Mouse (Mus musculus) kidney, embryonic 16.5 days (tissue): ENCODE measurements at regions not wholly inside any gene's neighbourhood (a gene's known extent, or its start where the extent isn't known, plus 50 kb on each side); places are given as distances from the start of the nearest gene placed in this dataset.
A peak's percentile ranks its signal among the peaks of the same experiment; 100 is the strongest.
"Not testable (repeated sequence)": the region's sequence is repeated elsewhere in the genome, so short reads cannot be mapped to it uniquely, and the experiment has no call there.

Experiments used
- ATAC-seq: fragments of 200-750 bp; cut with Nextera tagmentation; 2 replicates; pipeline ENCODE4 v1.8.0; 2017; ENCODE audit warnings: moderate TSS enrichment; ENCODE audit not compliant: low FRiP score, low TSS enrichment
- H3K27ac ChIP-seq: fragments of 300-500 bp; sonication (generic); 2 replicates; pipeline ENCODE4 v1.5.1; 2014; ENCODE audit warnings: low read length
- H3K27me3 ChIP-seq: fragments of 300-500 bp; sonication (generic); 2 replicates; pipeline ENCODE4 v1.6.1; 2014; ENCODE audit warnings: low read length, control low read depth, mixed read lengths; ENCODE audit not compliant: insufficient read depth
- H3K36me3 ChIP-seq: fragments of 300-500 bp; sonication (generic); 2 replicates; pipeline ENCODE4 v1.6.1; 2014; ENCODE audit warnings: low read length, control low read depth, mixed read lengths; ENCODE audit not compliant: insufficient read depth
- H3K4me1 ChIP-seq: fragments of 300-500 bp; sonication (generic); 2 replicates; pipeline ENCODE4 v1.6.1; 2014; ENCODE audit warnings: low read length, control low read depth, mixed read lengths; ENCODE audit not compliant: insufficient read depth
- H3K4me2 ChIP-seq: fragments of 300-500 bp; sonication (generic); replicated peaks from 2 replicates; pipeline ENCODE4 v1.6.1; 2014; ENCODE audit warnings: low read depth, low read length
- H3K4me3 ChIP-seq: fragments of 300-500 bp; sonication (generic); 2 replicates; pipeline ENCODE4 v1.5.1; 2014; ENCODE audit warnings: mild to moderate bottlenecking, low read length
- H3K9ac ChIP-seq: fragments of 300-500 bp; sonication (generic); replicated peaks from 2 replicates; pipeline ENCODE4 v1.6.1; 2014; ENCODE audit warnings: low read length
- H3K9me3 ChIP-seq: fragments of 300-500 bp; sonication (generic); 2 replicates; pipeline ENCODE4 v1.6.1; 2016; ENCODE audit warnings: low read length, control low read depth
- WGBS: fragments of 180-500 bp; shearing (Covaris S2); extraction: QIAGEN DNeasy Blood & Tissue Kit; methylation state at CpG from one replicate; pipeline ENCODE4 v1.1.7; 2014; 5-methylcytosine and 5-hydroxymethylcytosine counted together

GRCm38 (mm10) chr14:86297991-86298390, 843.0 kb downstream of the Diaph3 start:
- no peak overlapping the region for H3K9ac ChIP-seq
- no peaks in the 10 kb centered on the region for H3K36me3 ChIP-seq
- ATAC-seq: no peak
- H3K9me3 ChIP-seq: no peaks in the 10 kb centered on the region
- H3K4me2 ChIP-seq: no peak overlapping the region
- H3K27ac ChIP-seq: no peak overlapping the region
- H3K27me3 ChIP-seq: no peaks in the 10 kb centered on the region
- WGBS: 53% methylated on average over 2 of the region's 2 CpGs
- H3K4me3 ChIP-seq: no peak overlapping the region
- no peaks in the 10 kb centered on the region for H3K4me1 ChIP-seq

- not testable (repeated sequence) for H3K9ac ChIP-seq, H3K4me1 ChIP-seq, H3K36me3 ChIP-seq, H3K27me3 ChIP-seq, H3K4me2 ChIP-seq, ATAC-seq, H3K27ac ChIP-seq, H3K9me3 ChIP-seq, H3K4me3 ChIP-seq
- 64% methylated on average over 5 of the region's 5 CpGs for WGBS
These were observed 846.4 kb downstream of the Diaph3 start for GRCm38 (mm10) chr14:86294606-86295005.

GRCm38 (mm10) chr14:86293804-86294203, 847.2 kb downstream of the Diaph3 start:
- 50% methylated on average over 1 of the region's 1 CpGs for WGBS
- Histone ChIP-seq H3K36me3 (no peaks in the 10 kb centered on the region), H3K27me3 (no peaks in the 10 kb centered on the region), H3K27ac (no peak overlapping the region), H3K9ac (no peak overlapping the region), H3K4me3 (no peak overlapping the region), H3K4me2 (no peak overlapping the region), H3K4me1 (no peaks in the 10 kb centered on the region), H3K9me3 (no peaks in the 10 kb centered on the region)
- peak; percentile 91 for ATAC-seq

GRCm38 (mm10) chr14:86293371-86293770, 847.7 kb downstream of the Diaph3 start:
- no peak overlapping the region for H3K27ac ChIP-seq
- no peaks in the 10 kb centered on the region for H3K27me3 ChIP-seq
- H3K4me3 ChIP-seq: no peak overlapping the region
- no peak overlapping the region for H3K4me2 ChIP-seq
- no peaks in the 10 kb centered on the region for H3K4me1 ChIP-seq
- WGBS: 67% methylated on average over 3 of the region's 3 CpGs
- ATAC-seq: peak; percentile 59; the same call in 1 of the 2 replicates
- no peak overlapping the region for H3K9ac ChIP-seq
- H3K36me3 ChIP-seq: no peaks in the 10 kb centered on the region
- H3K9me3 ChIP-seq: no peaks in the 10 kb centered on the region

GRCm38 (mm10) chr14:86290556-86290955, 850.5 kb downstream of the Diaph3 start:
- Histone ChIP-seq H3K4me1 (no peaks in the 10 kb centered on the region), H3K27ac (no peak overlapping the region), H3K36me3 (no peaks in the 10 kb centered on the region), H3K4me2 (no peak overlapping the region), H3K27me3 (no peaks in the 10 kb centered on the region), H3K4me3 (no peak overlapping the region), H3K9ac (no peak overlapping the region), H3K9me3 (no peaks in the 10 kb centered on the region)
- ATAC-seq: no peak
- 96% methylated on average over 3 of the region's 3 CpGs for WGBS

- Histone ChIP-seq H3K9me3 (no peaks in the 10 kb centered on the region), H3K9ac (no peak overlapping the region), H3K36me3 (no peaks in the 10 kb centered on the region), H3K27me3 (no peaks in the 10 kb centered on the region), H3K4me1 (0 out of 2 replicates have a peak, but pooled peaks cover 5% of the 10 kb centered on the region), H3K4me2 (peak overlapping the region; percentile 9; the same call in 1 of the 2 replicates), H3K27ac (no peak overlapping the region), H3K4me3 (no peak overlapping the region)
- no peak for ATAC-seq
- 27% methylated on average over 8 of the region's 8 CpGs for WGBS
These were observed 879.3 kb downstream of the Diaph3 start for GRCm38 (mm10) chr14:86261640-86262230.

- Histone ChIP-seq H3K36me3 (no peaks in the 10 kb centered on the region), H3K4me1 (no peaks in the 10 kb centered on the region), H3K9me3 (no peaks in the 10 kb centered on the region), H3K4me3 (no peak overlapping the region), H3K9ac (no peak overlapping the region), H3K27me3 (no peaks in the 10 kb centered on the region), H3K27ac (no peak overlapping the region), H3K4me2 (no peak overlapping the region)
- WGBS: 54% methylated on average over 1 of the region's 1 CpGs
- no peak for ATAC-seq
These were observed 886.8 kb downstream of the Diaph3 start for GRCm38 (mm10) chr14:86254196-86254595.

GRCm38 (mm10) chr14:86251617-86252016, 889.4 kb downstream of the Diaph3 start:
- H3K9ac ChIP-seq: no peak overlapping the region
- H3K27ac ChIP-seq: no peak overlapping the region
- H3K27me3 ChIP-seq: no peaks in the 10 kb centered on the region
- no peaks in the 10 kb centered on the region for H3K4me1 ChIP-seq
- no peak overlapping the region for H3K4me2 ChIP-seq
- H3K36me3 ChIP-seq: no peaks in the 10 kb centered on the region
- H3K4me3 ChIP-seq: no peak overlapping the region
- no peaks in the 10 kb centered on the region for H3K9me3 ChIP-seq
- no peak for ATAC-seq

GRCm38 (mm10) chr14:86247686-86248085, 893.3 kb downstream of the Diaph3 start:
- WGBS: 90% methylated on average over 4 of the region's 4 CpGs
- ATAC-seq: no peak
- no peaks in the 10 kb centered on the region for H3K27me3 ChIP-seq
- no peak overlapping the region for H3K4me3 ChIP-seq
- H3K36me3 ChIP-seq: no peaks in the 10 kb centered on the region
- H3K9me3 ChIP-seq: no peaks in the 10 kb centered on the region
- no peak overlapping the region for H3K27ac ChIP-seq
- H3K9ac ChIP-seq: no peak overlapping the region
- no peaks in the 10 kb centered on the region for H3K4me1 ChIP-seq
- no peak overlapping the region for H3K4me2 ChIP-seq

GRCm38 (mm10) chr14:86246770-86247169, 894.3 kb downstream of the Diaph3 start:
- no peak overlapping the region for H3K27ac ChIP-seq
- ATAC-seq: no peak
- no peak overlapping the region for H3K9ac ChIP-seq
- WGBS: 91% methylated on average over 8 of the region's 8 CpGs
- H3K36me3 ChIP-seq: no peaks in the 10 kb centered on the region
- H3K4me3 ChIP-seq: no peak overlapping the region
- H3K9me3 ChIP-seq: no peaks in the 10 kb centered on the region
- no peaks in the 10 kb centered on the region for H3K27me3 ChIP-seq
- H3K4me1 ChIP-seq: no peaks in the 10 kb centered on the region
- no peak overlapping the region for H3K4me2 ChIP-seq
